Mouse (Mus musculus): Measurements from ENCODE around the gene Olfr883.

The Olfr883 gene

GRCm38 (mm10) chr9:38025508-38025907, at the start of gene Olfr883:
Olfr883 (plus strand) TSS chr9:38025808.
- no peak for DNase-seq (ENCODE audit: low read depth in 2 of 2, low spot score in 2 of 2)

GRCm38 (mm10) chr9:37991525-37991924, 34.1 kb upstream of the Olfr883 start, which contains the start of gene Olfr881:
Olfr881 (plus strand) TSS chr9:37991825.
- DNase-seq (ENCODE audit: low read depth in 2 of 2, low spot score in 2 of 2) = no peak

GRCm38 (mm10) chr9:37998581-37999204, 26.9 kb upstream of the Olfr883 start:
- DNase-seq (ENCODE audit: low read depth in 2 of 2, low spot score in 2 of 2) = no peak

- no peak for DNase-seq (ENCODE audit: low read depth in 2 of 2, low spot score in 2 of 2)
Observed at GRCm38 (mm10) chr9:38000021-38000420, 25.6 kb upstream of the Olfr883 start.

DNA sequence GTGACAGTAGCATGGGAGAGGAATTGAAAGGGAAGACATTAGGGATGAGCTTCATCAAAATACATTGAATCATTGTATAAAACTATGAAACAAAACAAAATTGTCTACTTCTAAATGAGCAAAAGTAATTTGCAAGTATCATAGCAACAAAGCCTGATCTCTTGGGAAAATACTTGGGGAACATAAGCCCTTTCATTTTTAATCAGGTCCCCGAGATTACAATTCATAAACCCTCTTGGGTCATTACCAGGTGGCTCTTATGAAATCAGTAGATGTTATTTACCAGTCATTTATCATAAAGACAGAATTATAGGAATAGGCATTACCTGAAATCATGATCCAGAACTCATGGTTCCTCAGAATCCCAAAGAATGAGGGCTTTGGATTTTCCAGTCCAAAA, 20.6 kb downstream of the Olfr883 start, which contains the start of gene Olfr884:
TSS of gene Olfr884 (plus strand) at position 301 of the 400 bp plus-strand sequence.
- no peak for DNase-seq (ENCODE audit: low read depth in 2 of 2, low spot score in 2 of 2)

DNA sequence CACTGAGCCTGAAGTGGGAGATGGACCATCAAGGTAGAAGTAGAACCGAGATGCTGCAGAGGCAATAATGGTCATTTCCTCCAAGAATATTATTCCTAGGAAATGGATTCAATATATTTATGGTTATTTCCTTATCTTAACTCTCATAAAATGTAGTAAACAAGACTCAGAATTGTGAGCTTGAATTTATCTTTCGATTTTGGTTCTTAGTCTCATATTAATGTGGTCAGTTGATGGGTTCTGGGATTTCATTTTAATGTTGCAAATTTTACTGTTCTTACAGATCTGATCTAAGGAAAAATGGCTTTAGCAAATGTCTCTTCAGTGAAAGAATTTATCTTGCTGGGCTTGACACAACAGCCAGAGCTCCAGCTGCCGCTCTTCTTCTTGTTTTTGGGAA, 35.4 kb downstream of the Olfr883 start, which contains the start of gene Olfr885:
TSS of gene Olfr885 (plus strand) at position 301 of the 400 bp plus-strand sequence.
- no peak for DNase-seq (ENCODE audit: low read depth in 2 of 2, low spot score in 2 of 2)
